Mouse (Mus musculus): ENCODE measurements around the gene Xrcc6. TPM values are rescaled to one million over a fixed set of nuclear protein-coding genes. Genes with fewer than 3 reads are reported as not detected.
"Not testable (repeated sequence)": the region's sequence is repeated elsewhere in the genome, so short reads cannot be mapped to it uniquely, and the experiment has no call there.

Xrcc6 gene
- polyA plus RNA-seq, 2 experiments from 2014 or later = 56.5 to 73.1 TPM

DNA sequence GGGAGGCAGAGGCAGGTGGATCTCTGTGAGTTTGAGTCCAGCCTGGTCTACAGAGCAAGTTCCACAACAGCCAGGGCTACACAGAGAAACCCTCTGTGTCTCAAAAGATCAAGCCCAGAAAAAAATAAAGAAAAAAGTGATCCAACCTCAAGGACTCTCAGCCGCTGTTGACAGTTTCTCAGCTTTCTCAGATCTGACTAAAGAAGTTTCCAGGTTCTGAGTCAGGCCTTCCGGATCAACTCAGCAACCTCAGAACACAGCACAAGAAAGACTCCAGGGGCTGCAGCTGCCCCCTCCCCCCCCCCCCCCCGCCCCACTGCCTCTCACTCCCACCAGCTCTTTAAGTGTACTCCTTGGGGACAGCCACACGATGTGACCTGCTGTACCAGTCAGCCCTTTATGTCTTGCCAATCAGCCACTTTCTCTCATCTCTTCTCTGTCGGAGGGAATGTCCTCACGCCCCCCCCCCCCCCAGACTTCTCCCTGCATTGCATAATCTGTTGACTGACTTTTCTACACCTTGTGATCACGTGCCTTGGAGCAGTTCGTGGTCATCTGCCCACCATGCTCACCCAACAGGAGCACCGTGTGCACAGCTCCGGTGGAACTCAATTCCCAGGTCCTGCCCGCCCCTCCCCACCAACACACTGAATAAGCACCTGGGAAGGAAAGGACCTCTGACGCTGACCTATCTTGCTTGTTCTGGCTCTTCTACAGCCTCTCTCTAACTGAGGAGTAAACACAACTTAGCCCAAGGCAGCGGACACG lies 21.4 kb upstream of the Xrcc6 start:
- no peak for ATAC-seq

DNA sequence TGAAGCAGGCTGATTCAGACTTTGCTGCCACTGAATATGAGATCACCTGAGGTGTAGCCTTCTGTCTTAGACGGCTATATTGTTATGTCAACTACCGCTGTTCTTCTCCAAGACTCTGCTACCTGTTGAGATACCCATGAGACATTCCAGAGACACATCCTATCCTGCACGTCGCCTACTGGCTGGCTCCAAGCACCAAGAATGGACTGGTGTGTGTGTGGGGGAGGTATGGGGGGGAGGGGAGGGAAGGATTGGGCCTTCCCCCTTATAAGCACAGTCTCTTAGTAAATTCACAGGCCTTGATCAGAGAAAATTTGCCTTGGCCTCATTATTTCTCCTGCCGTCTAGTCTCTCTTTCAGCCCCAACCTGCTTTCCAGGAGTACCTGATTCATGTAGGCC lies 19.8 kb upstream of the Xrcc6 start:
- ATAC-seq = no peak

DNA sequence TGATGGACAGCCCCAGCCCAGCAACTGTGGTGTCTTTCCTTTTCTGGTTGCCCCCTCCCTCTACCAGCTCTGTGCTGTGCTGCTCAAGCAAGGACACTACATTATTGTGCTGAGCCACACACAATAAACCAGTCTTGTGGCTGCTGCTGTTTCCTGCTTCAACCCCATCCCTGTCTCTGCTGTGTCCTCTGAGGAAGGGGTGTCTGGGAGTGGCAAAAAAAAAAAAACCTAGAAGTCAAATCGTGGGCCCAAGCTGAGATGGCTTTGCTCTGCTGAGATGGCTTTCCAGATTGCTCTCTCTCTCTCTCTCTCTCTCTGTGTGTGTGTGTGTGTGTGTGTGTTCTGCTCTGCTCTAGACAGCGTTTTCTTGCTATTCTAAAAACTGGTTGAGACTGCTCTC lies 19.2 kb upstream of the Xrcc6 start:
- no peak for ATAC-seq

DNA sequence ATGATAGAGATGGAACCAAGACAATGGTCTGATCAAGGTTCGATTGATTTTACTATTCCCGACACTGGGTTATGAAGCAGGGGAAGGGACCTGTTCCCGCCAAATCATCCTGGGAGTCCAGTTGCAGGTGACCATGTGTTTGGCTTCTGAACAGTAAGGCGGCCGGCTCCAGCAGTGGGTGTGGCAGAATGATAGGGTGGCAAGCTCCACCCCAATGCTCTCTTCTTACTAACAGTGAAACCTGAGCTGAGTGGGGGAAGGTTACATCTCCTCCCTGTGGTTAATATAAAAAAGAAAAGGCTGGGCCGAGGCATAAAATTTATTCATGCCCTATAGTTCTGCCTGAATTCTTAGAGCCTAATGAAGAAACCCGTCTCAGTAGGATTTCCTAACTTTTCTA lies 18.5 kb upstream of the Xrcc6 start:
- ATAC-seq = no peak

DNA sequence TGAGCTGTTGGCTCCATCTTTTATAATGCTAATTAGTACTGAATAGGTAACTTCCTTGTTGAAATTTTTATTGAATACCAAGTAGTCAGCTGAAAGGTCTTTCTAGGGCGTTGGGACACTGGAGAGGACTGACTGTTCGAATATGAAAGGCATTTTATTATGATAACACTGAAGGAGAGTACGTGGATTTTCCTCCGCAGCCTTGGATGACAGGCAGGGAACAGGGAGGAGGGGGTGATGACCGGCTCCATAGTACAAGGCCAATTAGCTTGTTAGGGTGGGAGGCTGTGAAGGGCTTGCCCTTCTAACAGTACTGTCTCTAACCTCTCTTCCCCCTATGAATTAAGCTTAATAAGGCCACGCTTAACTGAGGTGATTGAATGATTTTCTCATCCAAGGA lies 18.0 kb upstream of the Xrcc6 start:
- not testable (repeated sequence) for ATAC-seq

DNA sequence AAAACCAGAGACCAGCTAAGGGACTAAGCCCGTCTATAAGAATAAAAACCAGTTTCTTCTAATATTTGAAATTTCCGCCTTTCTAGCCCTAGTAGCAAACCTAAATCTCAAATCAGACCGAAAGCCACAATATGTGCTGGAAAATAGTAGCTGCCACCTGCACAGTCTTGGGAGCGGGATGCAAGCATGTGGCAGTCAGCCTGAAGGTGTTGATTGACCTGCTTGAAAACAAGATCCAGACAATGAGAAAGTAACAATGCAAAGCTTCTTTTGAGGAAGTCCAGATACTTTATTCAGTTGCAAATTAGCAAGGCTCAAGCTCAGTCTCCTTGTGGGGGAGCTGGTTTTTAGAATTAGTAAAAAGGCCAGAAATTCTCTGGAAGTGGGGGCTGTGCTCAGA lies 17.1 kb upstream of the Xrcc6 start:
- ATAC-seq = not testable (repeated sequence)

DNA sequence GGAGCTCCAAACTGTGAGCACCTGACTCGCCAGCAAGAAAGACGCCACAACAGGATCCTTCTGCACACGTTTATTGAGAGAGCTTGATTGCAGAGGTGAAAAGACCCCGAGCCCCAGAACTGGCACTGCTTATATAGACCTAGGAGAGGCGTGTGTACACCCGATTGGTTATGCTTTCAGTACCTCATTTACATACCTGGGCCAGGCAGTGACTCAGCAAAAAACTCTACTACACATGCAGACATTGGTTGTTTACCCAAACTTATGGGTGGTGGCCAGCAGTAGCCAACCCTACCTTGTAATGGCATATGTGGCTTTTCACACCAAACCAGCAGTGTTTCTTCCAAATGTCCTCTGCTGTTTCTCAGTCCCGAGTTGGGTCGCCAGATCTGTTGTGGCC lies 12.5 kb upstream of the Xrcc6 start:
- ATAC-seq = not testable (repeated sequence)

DNA sequence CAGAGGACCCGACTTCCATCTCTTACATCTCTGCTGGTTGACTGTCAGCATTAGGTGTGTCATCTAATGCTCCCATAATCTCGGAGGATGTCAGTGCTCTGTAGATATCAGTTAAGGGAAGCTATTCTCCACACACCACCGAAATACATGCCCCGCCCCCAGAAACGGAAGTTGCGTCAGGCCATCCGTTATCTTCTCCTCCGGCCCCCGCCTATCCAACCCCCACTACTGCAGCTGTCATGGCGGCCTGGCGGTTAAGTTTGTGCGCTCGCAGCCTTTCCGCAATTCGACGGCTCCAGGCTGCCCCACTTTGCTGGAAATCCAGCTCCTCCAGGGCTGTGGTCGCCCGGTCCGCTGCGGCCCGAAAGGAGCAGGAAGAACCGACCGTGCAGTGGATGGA lies 7.3 kb upstream of the Xrcc6 start, which contains the start of gene 1700029P11Rik:
Gene 1700029P11Rik, plus strand, starts transcription at position 220 of the 400 bp plus-strand sequence.
- ATAC-seq = no peak

DNA sequence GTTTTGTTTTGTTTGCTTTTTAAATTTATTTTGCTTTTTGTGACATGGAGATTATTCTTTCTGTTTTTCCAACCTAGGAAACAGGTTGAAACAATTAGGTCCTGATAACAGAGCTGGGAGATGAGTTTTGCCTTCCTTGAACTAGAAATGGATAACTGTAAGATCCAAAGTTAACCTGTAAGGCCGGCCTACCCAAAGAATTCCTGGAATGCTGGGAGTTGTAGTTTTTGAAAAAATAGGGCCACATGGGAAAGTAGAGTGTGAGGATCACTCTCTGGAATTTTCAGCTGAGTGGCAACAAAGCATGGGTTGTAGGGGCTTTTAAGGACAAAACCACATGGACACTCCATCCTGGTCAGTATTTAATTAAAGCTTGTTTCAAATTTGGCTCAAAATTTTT lies 5.5 kb upstream of the Xrcc6 start:
- ATAC-seq = no peak

DNA sequence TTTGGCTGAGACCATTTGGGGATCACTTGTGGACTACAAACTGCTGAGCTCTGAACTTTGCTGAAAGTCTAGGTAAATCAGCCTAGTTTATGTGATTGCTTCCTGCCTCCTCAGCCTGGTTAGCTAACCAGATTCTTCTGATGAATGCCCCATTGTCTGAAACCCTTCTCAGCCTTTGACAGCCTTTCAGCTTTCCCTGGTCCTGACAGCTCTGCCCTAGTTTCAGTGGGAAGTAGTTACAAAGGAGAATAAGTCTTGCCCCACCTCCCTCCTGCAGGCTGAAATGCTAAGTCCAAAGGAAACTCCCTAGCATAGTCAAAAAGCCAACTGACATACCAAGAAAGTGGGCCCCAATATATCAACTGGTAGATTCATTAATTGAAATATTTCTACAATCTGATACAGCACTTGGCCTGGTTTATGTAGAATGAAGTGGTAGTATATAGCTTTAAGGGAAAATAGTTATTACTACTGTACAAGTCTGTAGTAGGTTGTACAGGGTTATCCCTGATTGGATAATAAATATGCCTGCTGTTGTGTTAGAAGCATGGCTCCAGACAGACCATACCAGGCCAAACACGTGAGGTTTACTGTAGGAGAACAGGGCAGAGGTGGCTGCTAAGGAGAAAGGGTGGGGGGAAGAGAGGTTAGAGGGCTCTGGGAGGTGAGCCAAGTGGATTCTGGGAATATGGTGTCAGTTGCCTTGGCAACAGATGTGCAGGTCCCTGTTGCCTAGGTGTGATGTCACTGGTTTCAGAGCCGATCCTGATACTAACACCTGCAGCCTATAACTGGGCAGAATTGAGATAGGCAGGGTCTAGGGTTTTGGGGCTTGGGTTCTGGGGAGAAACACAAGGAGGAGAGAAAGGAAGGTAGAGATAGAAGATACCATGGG lies 2.1 kb upstream of the Xrcc6 start:
- ATAC-seq = no peak

DNA sequence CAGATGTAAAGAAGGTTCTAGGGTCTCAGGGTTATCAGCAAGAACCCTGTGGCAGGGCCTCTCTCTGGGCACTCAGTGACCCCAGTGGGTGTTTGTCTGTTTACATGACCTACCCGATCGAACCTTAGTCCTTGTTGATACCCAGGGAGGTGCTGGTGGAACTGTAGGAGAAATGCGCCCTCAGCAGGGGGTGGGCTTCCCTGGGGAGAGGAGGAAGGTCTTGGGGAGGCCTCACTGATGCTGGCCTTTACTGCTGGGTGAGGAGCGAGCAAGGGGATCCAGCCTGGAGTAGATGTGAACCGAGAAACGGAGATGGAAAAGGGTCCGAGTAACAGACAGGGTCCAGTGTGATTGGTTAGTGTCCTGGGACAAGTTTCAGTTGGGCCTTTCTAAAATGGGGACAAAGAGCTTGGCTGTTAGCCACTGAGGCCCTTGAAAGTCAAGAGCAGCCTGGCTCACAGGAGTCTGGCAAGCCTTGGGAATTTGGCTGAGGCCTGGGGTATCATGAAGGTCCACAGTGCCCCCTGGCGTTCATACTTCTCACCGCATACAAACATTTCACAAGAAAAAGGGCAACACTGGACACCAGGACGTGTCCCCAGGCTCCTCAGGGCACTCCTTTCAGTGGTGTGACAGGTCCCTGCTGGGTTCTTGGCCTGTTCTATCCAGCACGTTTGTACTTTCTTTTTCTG lies 1.9 kb downstream of the Xrcc6 start:
- ATAC-seq = peak; percentile 49

DNA sequence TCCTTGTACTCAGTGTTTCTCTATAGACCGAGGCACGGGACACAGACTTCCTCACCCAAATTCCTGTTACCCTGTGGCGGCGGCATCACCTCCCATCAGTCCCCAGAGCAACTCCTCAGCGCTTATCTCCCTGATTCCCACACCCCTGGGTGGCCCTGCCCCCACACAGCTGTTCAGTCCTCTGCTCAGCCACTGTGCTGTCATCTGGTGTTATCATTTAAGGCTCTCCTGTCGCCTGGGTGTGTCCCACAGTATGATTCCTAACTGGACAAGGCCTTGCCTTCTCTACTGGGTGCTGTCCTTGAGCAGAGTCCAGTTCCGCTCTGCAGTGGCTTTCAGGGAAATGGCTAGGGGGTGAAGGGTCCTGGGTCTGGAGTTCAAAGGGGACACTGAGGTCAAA lies 2.9 kb downstream of the Xrcc6 start:
- no peak for ATAC-seq

DNA sequence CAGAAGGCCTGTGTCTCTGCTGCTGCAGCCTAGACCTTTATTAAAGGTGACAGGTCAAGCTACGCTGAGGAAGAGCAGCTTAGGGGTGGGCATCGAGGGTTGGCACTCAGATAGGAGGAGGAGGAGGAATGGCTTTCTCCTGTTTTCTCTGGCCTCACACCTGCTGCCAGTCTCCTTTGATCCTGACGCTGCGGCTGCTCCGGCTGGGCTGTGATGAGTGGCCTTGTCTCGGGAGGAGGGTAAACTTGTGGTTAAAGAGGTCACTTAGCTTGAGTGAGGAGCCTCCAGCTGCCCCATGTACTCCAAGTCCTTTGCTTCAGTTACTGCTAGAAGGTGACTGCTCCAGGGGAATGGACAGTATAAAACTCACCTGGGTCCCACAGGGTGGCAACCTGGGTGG lies 6.4 kb downstream of the Xrcc6 start:
- ATAC-seq = no peak

DNA sequence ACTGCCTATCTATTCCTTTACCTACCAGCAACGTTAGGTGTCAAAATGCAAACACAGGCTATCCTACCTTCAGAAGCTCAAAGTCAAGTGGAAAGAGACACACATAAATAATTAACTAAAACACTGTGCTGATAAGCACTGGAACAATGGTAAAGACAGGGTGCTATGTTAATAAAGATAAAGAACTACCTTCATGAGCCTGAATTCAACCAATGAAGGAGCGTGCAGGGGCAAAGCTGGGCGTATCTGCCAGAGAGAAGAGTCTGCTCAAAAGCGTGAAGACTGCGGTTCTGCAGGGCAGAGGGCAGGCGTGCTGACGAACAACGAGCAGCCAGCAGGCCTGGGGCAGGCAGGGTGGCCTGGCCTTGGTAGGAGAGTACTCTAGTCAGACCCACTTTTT lies 16.6 kb downstream of the Xrcc6 start:
- ATAC-seq = no peak

DNA sequence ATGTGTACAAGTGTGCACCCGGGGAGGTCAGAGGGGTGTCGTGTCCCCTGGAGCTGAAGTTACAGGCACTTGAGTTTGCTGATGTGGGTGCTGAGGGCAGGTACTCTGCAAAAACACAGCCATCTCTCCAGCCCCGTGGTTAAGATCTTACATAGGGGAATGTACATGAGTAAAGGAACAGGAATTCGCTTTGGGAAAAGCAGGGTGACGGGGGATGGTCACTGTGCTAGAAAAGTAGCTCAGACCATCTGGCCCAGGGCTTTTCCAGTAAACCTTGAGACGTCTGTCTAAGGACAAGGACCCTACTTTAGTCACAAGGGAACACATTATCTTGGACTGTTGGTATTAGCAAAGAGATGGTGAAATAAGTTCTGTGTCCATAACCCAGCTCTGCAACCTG lies 24.3 kb downstream of the Xrcc6 start:
- no peak for ATAC-seq

DNA sequence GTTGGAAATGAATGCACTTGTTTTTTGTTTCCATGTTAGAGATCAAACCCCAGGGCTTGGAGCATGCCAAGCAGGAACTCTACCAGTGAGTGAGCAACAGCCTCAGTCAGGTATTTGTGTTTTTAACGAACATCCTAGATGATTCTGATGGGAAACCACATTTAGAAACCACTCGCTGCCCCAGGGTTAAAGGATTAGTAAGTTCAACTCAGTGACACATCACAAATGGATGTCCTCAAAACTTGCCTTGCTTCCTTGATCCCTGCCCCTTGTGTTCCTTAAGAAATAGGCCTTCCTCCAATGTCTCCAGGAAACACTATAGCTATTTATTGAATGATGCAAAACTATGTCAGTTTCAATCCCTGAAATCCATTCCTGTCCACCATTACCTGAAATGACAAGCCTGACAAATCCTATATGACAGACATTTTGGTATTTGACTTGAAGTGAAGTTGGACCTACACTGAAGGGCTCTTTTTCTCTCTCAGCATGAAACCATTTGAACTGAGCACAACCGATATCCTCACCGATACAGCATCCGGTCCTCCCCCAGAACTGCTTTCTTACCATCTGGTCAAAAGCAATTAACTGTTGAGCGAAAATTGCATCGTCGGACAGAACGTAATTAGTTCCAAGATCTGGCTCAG lies 27.2 kb downstream of the Xrcc6 start:
- ATAC-seq = no peak

DNA sequence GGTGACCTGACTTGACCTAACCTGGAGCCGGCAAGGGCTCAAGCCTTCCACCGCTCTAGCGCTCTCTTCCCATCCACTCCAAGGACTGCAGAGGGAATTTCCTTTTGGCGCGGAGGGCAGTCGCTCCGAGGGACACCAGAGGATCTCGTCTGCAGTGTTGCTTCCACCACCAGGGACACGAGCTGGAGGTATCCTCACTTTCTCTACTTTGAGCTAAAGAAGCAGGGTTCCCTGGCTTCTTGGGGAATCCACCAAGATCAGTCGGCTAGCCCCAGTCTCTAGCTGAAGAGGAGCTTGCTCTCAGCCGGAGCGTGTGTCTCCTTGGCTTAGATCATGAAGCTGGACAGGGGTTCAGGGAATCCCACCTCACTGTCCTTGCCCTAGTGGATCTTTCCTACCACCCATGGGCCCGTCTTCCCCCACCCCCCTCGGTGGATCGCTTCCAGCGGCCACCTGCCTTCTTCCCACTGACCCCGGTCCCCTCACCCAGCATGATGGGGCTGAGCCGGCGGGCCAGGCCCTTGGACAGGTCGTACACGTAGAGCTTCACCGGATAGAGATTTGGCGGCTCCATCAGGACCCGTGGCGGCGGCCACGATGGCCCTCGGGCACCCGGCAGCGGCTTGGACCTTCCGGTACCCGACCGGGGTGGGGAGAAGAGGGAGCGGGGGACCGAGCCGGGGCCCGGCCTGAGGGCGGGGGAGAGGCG lies 27.9 kb downstream of the Xrcc6 start:
- peak; percentile 10 for ATAC-seq

DNA sequence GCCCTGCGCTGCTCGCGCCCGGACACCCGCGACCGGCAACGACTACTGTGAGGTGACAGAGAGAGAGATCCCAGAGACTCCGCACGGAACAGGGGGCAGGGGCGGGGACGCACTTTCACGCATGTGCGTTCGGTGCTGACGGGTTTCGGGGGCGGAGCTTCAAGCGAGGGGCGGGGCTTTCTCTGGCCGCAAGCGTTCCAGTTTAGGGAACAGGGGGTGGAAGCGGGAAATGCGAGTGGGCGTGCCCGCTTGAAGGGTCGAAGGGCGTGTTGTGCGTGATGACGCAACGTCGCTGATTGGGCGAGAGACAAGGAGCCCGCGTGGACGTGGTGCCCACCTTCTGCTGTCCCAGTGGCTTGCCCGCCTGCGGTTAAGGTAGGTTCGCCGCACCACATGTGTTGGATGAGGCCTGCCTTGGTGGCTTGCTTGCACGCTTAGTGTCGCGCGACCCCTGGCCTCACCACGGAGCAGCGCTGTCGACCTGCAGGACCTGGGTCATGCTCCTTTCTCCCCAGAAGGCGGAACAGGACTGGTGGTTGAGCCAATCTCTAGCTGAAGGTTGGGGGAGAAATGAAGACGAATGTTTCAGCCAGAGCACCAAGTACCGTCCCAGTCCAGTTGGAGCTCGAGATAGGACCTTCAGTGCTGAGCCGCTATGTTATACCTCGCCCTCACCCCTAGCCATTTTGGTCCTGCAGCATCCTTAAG lies 28.6 kb downstream of the Xrcc6 start:
- ATAC-seq = peak; percentile 89

DNA sequence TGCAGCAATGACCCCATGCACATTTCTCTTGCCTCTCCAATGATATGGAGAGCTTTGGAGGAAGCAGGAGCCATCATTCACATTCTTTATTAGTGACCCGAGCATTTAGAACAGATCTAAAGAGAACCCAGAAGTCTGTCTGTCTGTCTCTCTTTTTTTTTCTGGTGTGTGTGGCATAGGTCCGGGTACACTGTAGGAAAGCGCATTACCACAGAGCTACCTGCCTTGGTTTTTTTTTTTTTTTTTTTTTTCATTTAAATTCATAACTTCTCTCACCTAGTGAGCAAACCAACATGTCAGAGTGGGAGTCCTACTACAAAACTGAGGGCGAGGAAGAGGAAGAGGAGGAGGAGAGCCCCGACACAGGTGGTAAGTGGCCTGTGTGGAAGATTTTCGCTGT lies 29.2 kb downstream of the Xrcc6 start:
- ATAC-seq = no peak

DNA sequence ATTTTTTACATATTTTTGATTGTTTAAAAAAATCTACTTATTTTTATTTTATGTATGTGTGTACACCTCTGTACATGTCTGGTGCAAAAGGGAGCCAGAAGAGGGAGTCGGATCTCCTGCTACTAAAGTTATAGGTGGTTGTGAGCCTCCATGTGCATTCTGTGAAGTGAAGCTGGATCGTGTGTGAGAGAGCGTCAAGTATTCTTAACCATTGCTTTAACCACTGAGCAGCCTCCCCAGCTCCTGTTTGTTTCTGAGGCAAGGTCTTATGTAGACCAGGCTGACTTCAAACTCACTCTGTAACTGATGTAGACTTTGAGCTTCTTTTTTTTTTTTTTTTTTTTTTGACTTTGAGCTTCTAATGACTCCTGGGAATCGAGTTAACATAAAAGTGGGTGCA lies 29.8 kb downstream of the Xrcc6 start:
- ATAC-seq = no peak

DNA sequence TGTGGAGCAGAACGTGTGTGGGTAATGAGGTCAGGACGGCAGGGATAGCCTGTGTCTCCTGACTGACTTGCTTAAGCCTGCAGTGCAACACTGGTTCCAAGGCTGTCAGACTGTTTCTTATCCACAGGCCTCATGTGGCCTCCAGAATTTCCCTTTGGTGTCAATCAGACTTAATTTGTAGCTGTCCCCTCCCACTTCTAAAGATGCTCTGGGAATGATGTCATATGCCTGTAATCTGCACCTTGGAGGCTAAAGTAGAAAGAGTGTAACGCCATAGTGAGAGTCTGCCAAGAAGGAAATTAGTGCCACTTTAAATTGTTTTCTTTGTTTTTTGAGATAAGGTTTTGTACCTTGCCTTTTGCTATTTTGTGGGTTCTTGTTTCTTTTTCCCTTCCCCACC lies 31.7 kb downstream of the Xrcc6 start:
- no peak for ATAC-seq
